ENCODE assay signal across 13 mouse cellular contexts in genomic region chr15:7088691-7089090, GRCm38 (mm10). TPM values are rescaled to one million over a fixed set of nuclear protein-coding genes. Genes with fewer than 3 reads are reported as not detected.
DNase-seq lines count a peak whose midpoint lies in the region; ATAC-seq and TF ChIP-seq lines count a peak whose summit lies in the region.
"Had no signal": no experiment of that assay in that cellular context is flagged by ENCODE, and none has a peak within 500 bp of the region (broad histone marks: within the 10 kb centered on the region; RNA-seq: fewer than 3 reads in every experiment).

No protein-coding gene starts in this region.

- no peaks in the 10 kb centered on the region for H3K27me3 ChIP-seq in kidney, adult 2 months (replicated peaks; ENCODE audit: control insufficient read depth, insufficient read depth, low read length)
- 0 out of 2 replicates have a peak, but pooled peaks cover 9% of the 10 kb centered on the region for H3K27me3 ChIP-seq in heart, embryonic 12.5 days (replicated peaks)
- no peaks in the 10 kb centered on the region for H3K27me3 ChIP-seq in liver, postnatal 0 days (ENCODE audit: insufficient read depth, low read length)
- H3K27me3 ChIP-seq: embryonic facial prominence, embryonic 15.5 days; hindbrain, embryonic 15.5 days had no signal

- H3K9me3 ChIP-seq in heart, embryonic 12.5 days (replicated peaks), result no peaks in the 10 kb centered on the region
- H3K9me3 ChIP-seq in liver, postnatal 0 days (ENCODE audit: low read length), result no peaks in the 10 kb centered on the region
- H3K9me3 ChIP-seq: embryonic facial prominence, embryonic 15.5 days; hindbrain, embryonic 15.5 days had no signal

- H3K27ac ChIP-seq in kidney, adult 2 months (ENCODE audit: insufficient read depth, low read depth, low read length), result peak overlapping the region; percentile 16; the same call in 1 of the 2 replicates
- no peak overlapping the region for H3K27ac ChIP-seq in heart, embryonic 12.5 days (ENCODE audit: poor library complexity, severe bottlenecking)
- H3K27ac ChIP-seq in liver, postnatal 0 days (ENCODE audit: low read depth), result peak overlapping the region; percentile 39
- H3K27ac ChIP-seq: embryonic facial prominence, embryonic 15.5 days; hindbrain, embryonic 15.5 days; kidney, postnatal 0 days; left cerebral cortex, adult 2 months had no signal

- peak; percentile 59 for DNase-seq in kidney, adult 2 months
- DNase-seq in kidney, postnatal 4 days, result no peak
- no peak for DNase-seq in liver, postnatal 0 days
- DNase-seq in retina, adult 2 months (ENCODE audit: low read depth, low spot score), result peak; percentile 22
- DNase-seq in thymus, postnatal 14 days, result no peak
- no peak for DNase-seq in embryo, embryonic 9.5 days (ENCODE audit: extremely low spot score)
- no peak for DNase-seq in cerebellum, postnatal 36 days
- DNase-seq: thymus, adult 2 months had no signal

- no peak for TF ChIP-seq CTCF in kidney, adult 2 months (conservative IDR thresholded peaks at IDR 0.05; ENCODE audit: insufficient read depth, insufficient read length, low read depth, low read length)
- no peak for TF ChIP-seq CTCF in liver, postnatal 0 days (IDR thresholded peaks at IDR 0.05; ENCODE audit: low read depth)

- no peak overlapping the region for H3K9ac ChIP-seq in heart, embryonic 12.5 days
- no peak overlapping the region for H3K9ac ChIP-seq in liver, postnatal 0 days (replicated peaks)
- H3K9ac ChIP-seq: embryonic facial prominence, embryonic 15.5 days; hindbrain, embryonic 15.5 days had no signal

- WGBS in kidney, adult 2 months, result 64% methylated on average over 2 of the region's 2 CpGs
- whole genome bisulfite sequencing in heart, embryonic 12.5 days, result 37% methylated on average over 2 of the region's 2 CpGs
- 17% methylated on average over 2 of the region's 2 CpGs for WGBS in liver, postnatal 0 days (ENCODE audit: insufficient replicate concordance)

- TF ChIP-seq EP300 in liver, postnatal 0 days (IDR thresholded peaks at IDR 0.05; ENCODE audit: low read depth), result peak; percentile 86

- H3K4me3 ChIP-seq in kidney, adult 2 months (ENCODE audit: insufficient read depth, low read depth, low read length), result no peak overlapping the region
- no peak overlapping the region for H3K4me3 ChIP-seq in heart, embryonic 12.5 days
- H3K4me3 ChIP-seq in liver, postnatal 0 days (ENCODE audit: low read depth, low read length), result no peak overlapping the region
- H3K4me3 ChIP-seq: embryonic facial prominence, embryonic 15.5 days; hindbrain, embryonic 15.5 days; left cerebral cortex, adult 2 months had no signal

- no peak for TF ChIP-seq POLR2A in kidney, adult 2 months (IDR thresholded peaks at IDR 0.05; ENCODE audit: low read depth, low read length)

- H3K4me2 ChIP-seq in heart, embryonic 12.5 days, result no peak overlapping the region
- H3K4me2 ChIP-seq in liver, postnatal 0 days (ENCODE audit: low read depth, low read length), result no peak overlapping the region
- H3K4me2 ChIP-seq: embryonic facial prominence, embryonic 15.5 days; hindbrain, embryonic 15.5 days had no signal

- H3K36me3 ChIP-seq in kidney, adult 2 months (ENCODE audit: control insufficient read depth, insufficient read depth, low read length), result no peaks in the 10 kb centered on the region
- H3K36me3 ChIP-seq in heart, embryonic 12.5 days, result no peaks in the 10 kb centered on the region
- no peaks in the 10 kb centered on the region for H3K36me3 ChIP-seq in liver, postnatal 0 days (replicated peaks; ENCODE audit: insufficient read depth, low read length)
- H3K36me3 ChIP-seq: embryonic facial prominence, embryonic 15.5 days; hindbrain, embryonic 15.5 days had no signal

- peak; percentile 55 for ATAC-seq in heart, embryonic 12.5 days (ENCODE audit: insufficient number of reproducible peaks, low FRiP score)
- peak; percentile 63 for ATAC-seq in liver, postnatal 0 days

- peaks cover 10% of the 10 kb centered on the region for H3K4me1 ChIP-seq in kidney, adult 2 months (ENCODE audit: control insufficient read depth, insufficient read depth, low read length)
- H3K4me1 ChIP-seq in heart, embryonic 12.5 days (replicated peaks), result peaks cover 32% of the 10 kb centered on the region
- H3K4me1 ChIP-seq in liver, postnatal 0 days (ENCODE audit: insufficient read depth), result peaks cover 37% of the 10 kb centered on the region
- H3K4me1 ChIP-seq: hindbrain, embryonic 15.5 days had no signal

RNA-seq across cellular contexts. Expression of gene Lifr, which starts 1.7 kb away (rescaled TPM):
- polyA plus RNA-seq in kidney, adult 2 months (2012; rRNA removed), result 26.2 and 64.8 TPM in 2 replicates
- polyA plus RNA-seq in heart, embryonic 12.5 days (2016; fragmentation: Nextera tagmentation; extraction: Ambion mirVana), result 17.3 and 17.9 TPM in 2 replicates
- 49.1 and 51.4 TPM in 2 replicates for polyA plus RNA-seq in liver, postnatal 0 days (2015; fragmentation: Nextera tagmentation; extraction: Ambion mirVana)

Comparison
In these comparisons a context has a peak if more than half of its experiments do, and no peak if none do; other contexts are left out.
1. DNase-seq: peak in kidney, adult 2 months (single experiment) and retina, adult 2 months (single experiment); none in kidney, postnatal 4 days (0 of 2), liver, postnatal 0 days (single experiment), thymus, postnatal 14 days (single experiment), embryo, embryonic 9.5 days (single experiment) and cerebellum, postnatal 36 days (0 of 2).